Mouse (Mus musculus) thymus, adult 2 months (tissue): ENCODE measurements around the gene Dennd5a. TPM values are rescaled to one million over a fixed set of nuclear protein-coding genes. Genes with fewer than 3 reads are reported as not detected.
"Not testable (repeated sequence)": the region's sequence is repeated elsewhere in the genome, so short reads cannot be mapped to it uniquely, and the experiment has no call there.

Experiments used
- DNase-seq: peaks from one replicate; pipeline ENCODE4 v3.0.0; 2021
- H3K27ac ChIP-seq: fragments of 200-500 bp; 2 replicates; pipeline ENCODE4 v1.5.1; 2012; ENCODE audit warnings: low read length, control low read depth; ENCODE audit not compliant: control insufficient read depth, insufficient read depth
- H3K27me3 ChIP-seq: fragments of 200-500 bp; 2 replicates; pipeline ENCODE4 v1.6.1; 2012; ENCODE audit warnings: mild to moderate bottlenecking, low read length, moderate library complexity, mixed read lengths; ENCODE audit not compliant: control insufficient read depth, insufficient read depth
- H3K36me3 ChIP-seq: fragments of 200-500 bp; 2 replicates; pipeline ENCODE4 v1.6.1; 2012; ENCODE audit warnings: mild to moderate bottlenecking, low read length, moderate library complexity; ENCODE audit not compliant: control insufficient read depth, insufficient read depth
- H3K4me1 ChIP-seq: fragments of 200-500 bp; replicated peaks from 2 replicates; pipeline ENCODE4 v1.6.1; 2012; ENCODE audit warnings: low read length; ENCODE audit not compliant: control insufficient read depth, insufficient read depth
- H3K4me3 ChIP-seq: fragments of 200-500 bp; 2 replicates; pipeline ENCODE4 v1.5.1; 2012; ENCODE audit warnings: mild to moderate bottlenecking, low read length, control low read depth, moderate library complexity; ENCODE audit not compliant: control insufficient read depth, insufficient read depth
- CTCF ChIP-seq: fragments of 200-500 bp; IDR thresholded peaks from 2 replicates; pipeline ENCODE4 v1.5.1; 2012; ENCODE audit warnings: mild to moderate bottlenecking, control low read depth, low read length, moderate library complexity, borderline replicate concordance; ENCODE audit not compliant: control insufficient read depth, poor library complexity, insufficient read depth; ENCODE audit errors: extremely low read depth
- POLR2A ChIP-seq: fragments of 200-500 bp; IDR thresholded peaks from 2 replicates; pipeline ENCODE4 v1.6.1; 2012; ENCODE audit warnings: mild to moderate bottlenecking, low read length, control low read depth, moderate library complexity; ENCODE audit not compliant: control insufficient read depth, poor library complexity, insufficient read depth; ENCODE audit errors: extremely low read depth
- WGBS: fragments of 180-500 bp; shearing (Covaris S2); methylation state at CpG from one replicate; pipeline ENCODE4 v1.1.7; 2018; 5-methylcytosine and 5-hydroxymethylcytosine counted together
- polyA plus RNA-seq: library from polyadenylated mRNA; depleted of rRNA; stranded (reverse); fragments of >200 nt; gene quantifications from 2 replicates; pipeline ENCODE4 v1.2.3, GENCODE M21; 2012

Gene Dennd5a
- polyA plus RNA-seq, 1 experiment: 44.0 TPM

GRCm38 (mm10) chr7:109985661-109986132, 25.4 kb upstream of the Dennd5a start:
- no peaks in the 10 kb centered on the region for H3K27me3 ChIP-seq
- H3K27ac ChIP-seq: no peak overlapping the region
- no peak for TF ChIP-seq POLR2A
- TF ChIP-seq CTCF: no peak
- H3K4me1 ChIP-seq: no peaks in the 10 kb centered on the region
- H3K36me3 ChIP-seq: peaks cover under 1% of the 10 kb centered on the region
- WGBS: under 1% methylated on average over 27 of the region's 27 CpGs
- no peak for DNase-seq
- peak overlapping the region; percentile 49 for H3K4me3 ChIP-seq

DNA sequence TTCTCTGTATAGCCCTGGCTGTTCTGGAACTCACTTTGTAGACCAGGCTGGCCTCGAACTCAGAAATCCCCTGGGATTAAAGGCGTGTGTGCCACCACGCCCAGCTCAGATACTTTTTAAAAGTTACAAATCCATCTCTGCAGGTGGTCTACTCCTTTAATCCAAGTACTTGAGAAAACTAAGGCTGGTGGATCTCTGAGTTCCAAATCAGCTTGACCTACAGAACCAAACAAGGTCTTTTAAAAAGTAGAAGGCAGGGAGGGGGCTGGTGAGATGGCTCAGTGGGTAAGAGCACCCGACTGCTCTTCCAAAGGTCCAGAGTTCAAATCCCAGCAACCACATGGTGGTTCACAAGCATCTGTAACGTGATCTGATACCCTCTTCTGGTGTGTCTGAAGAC, 24.3 kb upstream of the Dennd5a start:
- not testable (repeated sequence) for H3K4me3 ChIP-seq, H3K27me3 ChIP-seq, H3K36me3 ChIP-seq, H3K4me1 ChIP-seq, H3K27ac ChIP-seq, DNase-seq
- 93% methylated on average over 5 of the region's 5 CpGs for WGBS

DNA sequence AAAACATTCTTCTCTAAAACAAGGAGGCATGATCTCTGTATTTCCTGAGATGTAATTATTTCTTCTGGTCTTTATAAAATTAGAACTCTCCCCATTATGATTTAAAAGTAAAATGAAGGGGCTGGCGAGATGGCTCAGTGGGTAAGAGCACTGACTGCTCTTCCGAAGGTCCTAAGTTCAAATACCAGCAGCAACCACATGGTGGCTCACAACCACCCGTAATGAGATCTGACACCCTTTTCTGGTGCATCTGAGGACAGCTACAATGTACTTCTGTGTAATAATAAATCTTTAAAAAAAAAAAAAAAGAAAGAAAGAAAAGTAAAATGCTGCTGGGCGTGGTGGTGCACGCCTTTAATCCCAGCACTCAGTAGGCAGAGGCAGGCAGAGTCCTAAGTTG, 16.9 kb upstream of the Dennd5a start:
- peaks cover 16% of the 10 kb centered on the region for H3K36me3 ChIP-seq
- H3K4me3 ChIP-seq, H3K27ac ChIP-seq, H3K27me3 ChIP-seq, H3K4me1 ChIP-seq: not testable (repeated sequence)
- WGBS: 78% methylated on average over 5 of the region's 5 CpGs
- peak; percentile 33 for DNase-seq

DNA sequence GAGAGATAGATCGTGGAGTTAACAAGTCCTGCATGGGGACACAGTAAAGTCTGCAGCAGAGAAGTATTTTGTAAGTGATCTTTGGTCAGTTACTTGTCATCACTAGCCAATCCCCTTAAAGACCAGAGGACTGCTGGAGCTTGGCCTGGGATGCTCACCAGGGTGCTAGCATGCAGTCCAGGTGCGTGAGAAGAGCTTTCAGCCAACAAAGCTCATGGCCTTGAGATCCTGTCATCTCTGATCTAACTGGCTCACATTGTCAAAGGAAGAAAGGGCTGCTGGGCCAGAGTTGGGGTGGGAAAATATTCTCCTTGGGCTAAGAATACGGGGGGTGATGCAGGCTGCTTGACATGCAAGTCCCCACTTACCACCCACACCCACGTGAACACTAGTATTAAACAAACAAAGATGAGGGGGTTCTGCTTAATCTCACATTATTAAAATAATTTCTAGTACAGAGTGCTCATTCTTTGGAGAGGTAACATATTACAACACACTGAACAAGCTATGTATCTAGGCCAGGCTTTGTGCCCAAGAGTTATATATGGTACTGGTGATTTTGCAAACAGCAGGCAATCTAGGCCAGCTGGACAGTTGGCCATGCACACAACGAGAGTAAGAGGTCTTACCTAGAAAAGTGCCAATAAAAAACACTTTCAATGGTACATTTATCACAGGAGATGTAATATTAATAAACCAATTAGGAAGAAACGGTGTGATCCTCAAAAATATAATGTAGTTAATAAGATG, 15.9 kb upstream of the Dennd5a start:
- Histone ChIP-seq H3K27ac (no peak overlapping the region), H3K4me1 (no peaks in the 10 kb centered on the region), H3K4me3 (no peak overlapping the region), H3K36me3 (peaks cover 16% of the 10 kb centered on the region), H3K27me3 (no peaks in the 10 kb centered on the region)
- over 99% methylated on average over 6 of the region's 6 CpGs for WGBS
- TF ChIP-seq CTCF (no peak), POLR2A (no peak)
- DNase-seq: no peak

DNA sequence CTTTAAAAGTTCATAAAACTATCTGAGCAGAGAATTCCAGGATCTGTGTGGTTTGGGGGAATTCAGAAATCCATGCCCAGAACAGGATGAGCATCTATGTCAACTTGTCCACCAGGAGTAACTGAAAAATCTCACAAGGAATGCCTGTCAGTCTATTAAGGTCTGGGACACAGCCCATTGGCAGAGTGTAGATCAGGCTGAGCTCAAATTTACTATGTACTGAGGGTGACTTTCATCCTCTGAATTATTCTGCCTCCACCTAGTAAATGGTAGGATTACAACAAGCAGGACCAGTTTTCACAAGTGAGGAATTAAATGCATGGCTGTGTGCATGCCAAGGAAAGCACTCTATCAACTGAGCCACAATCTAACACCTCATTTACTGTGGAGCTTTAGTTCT, 9.3 kb upstream of the Dennd5a start:
- Histone ChIP-seq H3K36me3 (no peaks in the 10 kb centered on the region), H3K4me3 (no peak overlapping the region), H3K27ac (no peak overlapping the region), H3K27me3 (no peaks in the 10 kb centered on the region), H3K4me1 (no peaks in the 10 kb centered on the region)
- TF ChIP-seq POLR2A (no peak), CTCF (no peak)
- DNase-seq: no peak

GRCm38 (mm10) chr7:109968924-109969450, 8.7 kb upstream of the Dennd5a start:
- Histone ChIP-seq H3K36me3 (no peaks in the 10 kb centered on the region), H3K27ac (no peak overlapping the region), H3K4me1 (no peaks in the 10 kb centered on the region), H3K27me3 (no peaks in the 10 kb centered on the region), H3K4me3 (no peak overlapping the region)
- TF ChIP-seq CTCF (no peak), POLR2A (no peak)
- DNase-seq: no peak
- 9% methylated on average over 2 of the region's 2 CpGs for WGBS

DNA sequence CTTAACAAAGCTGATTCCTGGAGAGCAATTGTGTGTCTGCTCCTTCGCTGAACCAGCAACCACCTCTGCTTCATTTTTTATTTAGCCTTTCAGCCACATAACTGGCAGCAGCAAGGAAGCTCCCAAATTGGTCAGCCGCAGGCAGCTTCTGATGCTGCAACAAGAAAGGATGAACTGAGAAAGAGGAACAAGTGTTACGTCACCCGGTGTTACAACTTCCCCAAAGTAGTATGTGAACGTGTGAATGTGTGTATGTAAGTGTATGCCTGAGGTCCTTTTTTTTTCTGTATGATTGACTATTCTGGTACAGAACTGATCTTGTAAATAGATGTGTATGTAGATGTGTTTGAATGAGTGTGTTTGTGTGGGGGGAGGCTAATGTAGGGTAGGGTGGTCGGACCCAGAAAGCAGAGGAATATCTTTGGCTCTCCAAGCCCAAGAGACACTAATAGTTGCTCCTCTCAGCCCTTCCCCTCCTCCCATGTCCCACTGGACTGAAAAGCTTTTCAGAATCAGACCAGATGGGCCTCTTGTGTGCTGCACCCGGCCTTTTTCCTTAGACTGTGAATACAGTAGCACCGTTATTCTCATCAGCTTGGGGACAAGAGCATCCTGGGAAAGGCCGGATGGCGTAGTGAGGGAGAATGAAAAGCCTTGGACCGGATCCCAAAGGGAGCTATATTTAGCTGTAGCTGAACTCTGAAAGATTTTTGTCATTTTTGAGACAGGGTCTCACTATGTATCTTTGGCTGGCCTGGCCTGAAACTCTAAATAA, 7.7 kb upstream of the Dennd5a start:
- Histone ChIP-seq H3K27me3 (no peaks in the 10 kb centered on the region), H3K4me3 (no peak overlapping the region), H3K27ac (no peak overlapping the region), H3K4me1 (no peaks in the 10 kb centered on the region), H3K36me3 (no peaks in the 10 kb centered on the region)
- TF ChIP-seq POLR2A: no peak
- TF ChIP-seq CTCF: no peak
- DNase-seq: no peak
- 63% methylated on average over 11 of the region's 11 CpGs for WGBS
